Mouse (Mus musculus) layer of hippocampus, adult 6 months (tissue): ENCODE results near the gene Gm9125. TPM values are rescaled to one million over a fixed set of nuclear protein-coding genes. Genes with fewer than 3 reads are reported as not detected.

Experiments used
- long read RNA-seq, 2 experiments: library from polyadenylated mRNA; unstranded; transcript quantifications; one replicate each; pipeline ENCODE4 v2.0.0; 2019 to 2020
- polyA plus RNA-seq: library from polyadenylated mRNA; unstranded; fragments of <200 nt; fragmentation: Nextera tagmentation; gene quantifications from 2 replicates; pipeline ENCODE4 v1.2.3, GENCODE M21; 2021

Gm9125 gene
- polyA plus RNA-seq = not detected in 2 replicates
- long read RNA-seq, experiment 1 = 0 reads
- long read RNA-seq, experiment 2 = 0 reads

GRCm38 (mm10) chr3:94054785-94055184, at the start of gene Gm9125:
Gene Gm9125, minus strand, starts transcription at chr3:94054885.

GRCm38 (mm10) chr3:94072544-94072943, 17.9 kb upstream of the Gm9125 start, which contains the start of gene Gm10697:
Gene Gm10697, minus strand, starts transcription at chr3:94072644.

Other genes with a start within 250 kb of the Gm9125 start
- not detected in 2 replicates for gene Tdpoz3, start 228.9 kb downstream of the Gm9125 start, polyA plus RNA-seq
- not detected in 2 replicates for gene Gm9117, start 111.3 kb downstream of the Gm9125 start, polyA plus RNA-seq
- not detected in 2 replicates for gene Tdpoz5, start 93.6 kb downstream of the Gm9125 start, polyA plus RNA-seq
- not detected in 2 replicates for gene Gm10697, start 17.8 kb upstream of the Gm9125 start, polyA plus RNA-seq
- not detected in 2 replicates for gene Gm10696, start 123.3 kb upstream of the Gm9125 start, polyA plus RNA-seq
- gene Gm5286, start 141.8 kb upstream of the Gm9125 start, polyA plus RNA-seq = not detected in 2 replicates
- gene Gm4778, start 209.2 kb upstream of the Gm9125 start, polyA plus RNA-seq = not detected in 2 replicates